Mouse (Mus musculus) hindbrain, embryonic 15.5 days (tissue): ENCODE results near the gene Ndufv2. TPM values are rescaled to one million over a fixed set of nuclear protein-coding genes. Genes with fewer than 3 reads are reported as not detected.
"Not testable (repeated sequence)": the region's sequence is repeated elsewhere in the genome, so short reads cannot be mapped to it uniquely, and the experiment has no call there.

ENCODE experiments used
- ATAC-seq: fragments of 200-750 bp; cut with Nextera tagmentation; 2 replicates; pipeline ENCODE4 v1.8.0; 2017; ENCODE audit warnings: low read depth, moderate number of reproducible peaks, moderate TSS enrichment; ENCODE audit not compliant: low FRiP score
- H3K27ac ChIP-seq: fragments of 300-500 bp; sonication (generic); replicated peaks from 2 replicates; pipeline ENCODE4 v1.5.1; 2015; ENCODE audit warnings: mild to moderate bottlenecking, inconsistent platforms
- H3K27me3 ChIP-seq: fragments of 300-500 bp; sonication (generic); 2 replicates; pipeline ENCODE4 v1.6.1; 2015; ENCODE audit warnings: control low read depth, inconsistent platforms
- H3K36me3 ChIP-seq: fragments of 300-500 bp; sonication (generic); 2 replicates; pipeline ENCODE4 v1.6.1; 2015; ENCODE audit warnings: control low read depth, inconsistent platforms
- H3K4me1 ChIP-seq: fragments of 300-500 bp; sonication (generic); replicated peaks from 2 replicates; pipeline ENCODE4 v1.6.1; 2015; ENCODE audit warnings: control low read depth, inconsistent platforms
- H3K4me2 ChIP-seq: fragments of 300-500 bp; sonication (generic); 2 replicates; pipeline ENCODE4 v1.6.1; 2015; ENCODE audit warnings: moderate library complexity, mild to moderate bottlenecking, inconsistent platforms
- H3K4me3 ChIP-seq: fragments of 300-500 bp; sonication (generic); 2 replicates; pipeline ENCODE4 v1.5.1; 2015; ENCODE audit warnings: mild to moderate bottlenecking, inconsistent platforms
- H3K9ac ChIP-seq: fragments of 300-500 bp; sonication (generic); 2 replicates; pipeline ENCODE4 v1.6.1; 2015; ENCODE audit warnings: inconsistent platforms
- H3K9me3 ChIP-seq: fragments of 300-500 bp; sonication (generic); 2 replicates; pipeline ENCODE4 v1.6.1; 2016; ENCODE audit warnings: control low read depth, inconsistent platforms
- whole genome bisulfite sequencing: fragments of 180-500 bp; shearing (Covaris S2); methylation state at CpG from one replicate; pipeline ENCODE4 v1.1.7; 2015; 5-methylcytosine and 5-hydroxymethylcytosine counted together
- polyA plus RNA-seq: library from polyadenylated mRNA; unstranded; fragments of >200 nt; fragmentation: Nextera tagmentation; extraction: Ambion mirVana; gene quantifications from 2 replicates; pipeline ENCODE4 v1.2.1, GENCODE M21; 2015

Ndufv2 gene
- polyA plus RNA-seq, 1 experiment from 2014 or later, result 375 TPM

DNA sequence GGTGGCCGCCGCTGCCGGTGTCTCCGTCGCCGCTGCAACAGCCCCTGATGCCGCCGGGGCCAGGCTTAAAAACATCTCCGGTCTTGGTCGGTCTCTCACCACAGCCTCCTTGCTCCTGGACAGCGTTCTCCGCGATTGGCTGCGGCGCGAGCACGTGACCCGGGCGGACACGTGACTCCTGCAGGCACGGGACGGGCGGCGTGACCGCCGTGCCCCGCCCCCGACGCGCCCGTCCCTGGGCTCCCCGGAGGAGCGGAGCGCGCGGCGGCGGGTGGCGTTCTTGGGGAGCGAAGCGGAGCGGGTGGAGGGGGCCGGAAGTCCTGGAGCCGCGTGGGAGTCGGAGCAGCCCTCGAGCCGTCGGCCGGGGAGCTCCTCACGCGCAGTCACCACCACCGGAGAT lies 24.4 kb downstream of the Ndufv2 start, which contains the start of gene Ankrd12:
Gene Ankrd12 (minus strand): TSS at position 156 of the 400 bp plus-strand sequence.
- Histone ChIP-seq H3K36me3 (peaks cover 18% of the 10 kb centered on the region), H3K9ac (peak within 1 kb of the TSS; percentile 94), H3K4me1 (peaks cover 30% of the 10 kb centered on the region), H3K27me3 (no peaks in the 10 kb centered on the region), H3K4me3 (peak within 1 kb of the TSS; percentile 92), H3K4me2 (peak within 1 kb of the TSS; percentile 87), H3K27ac (peak within 1 kb of the TSS; percentile 95), H3K9me3 (no peaks in the 10 kb centered on the region)
- under 1% methylated on average over 53 of the region's 53 CpGs for WGBS
- ATAC-seq, result peak; percentile 96

DNA sequence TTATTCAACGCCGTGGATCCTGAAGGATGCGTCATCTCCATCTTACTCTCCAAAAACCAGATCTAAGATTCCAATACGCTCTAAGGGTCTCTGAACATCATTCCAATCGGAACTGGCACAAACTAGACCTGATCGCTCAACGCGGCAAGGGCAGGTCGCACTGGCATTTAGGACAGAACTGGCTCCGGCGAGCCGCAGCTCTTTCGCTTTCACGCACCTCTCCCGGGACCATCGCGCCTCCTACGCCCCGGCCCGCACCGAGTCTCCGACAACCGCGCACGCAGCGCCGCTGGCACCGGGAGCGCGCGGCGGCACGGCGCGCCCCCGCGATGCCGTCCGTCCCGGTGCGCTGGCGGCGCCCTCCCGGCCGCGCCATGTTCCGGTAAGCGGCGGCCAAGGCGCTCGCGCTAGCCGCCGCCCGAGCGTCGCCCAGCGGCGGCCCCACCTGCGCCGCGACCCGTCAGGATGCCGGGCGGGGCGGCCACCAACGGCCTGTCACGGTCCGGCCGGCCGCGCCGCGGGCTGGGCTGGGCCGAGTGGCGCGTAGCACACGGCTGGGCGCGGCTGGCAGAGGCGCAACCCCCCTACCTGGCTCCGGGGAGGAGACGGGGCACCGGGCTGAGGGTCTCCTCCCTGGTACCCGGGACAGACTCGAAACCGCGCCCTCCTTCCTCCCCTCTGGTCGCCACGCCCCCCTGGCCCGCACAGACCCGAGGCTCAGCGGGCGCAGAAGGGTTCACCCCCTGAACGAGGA lies 25.0 kb downstream of the Ndufv2 start:
- Histone ChIP-seq H3K4me2 (peak overlapping the region; percentile 87), H3K4me3 (peak overlapping the region; percentile 92), H3K27me3 (no peaks in the 10 kb centered on the region), H3K27ac (peak overlapping the region; percentile 95), H3K9me3 (no peaks in the 10 kb centered on the region), H3K4me1 (peaks cover 30% of the 10 kb centered on the region), H3K36me3 (peaks cover 15% of the 10 kb centered on the region), H3K9ac (peak overlapping the region; percentile 94)
- peak; percentile 83 for ATAC-seq
- under 1% methylated on average over 74 of the region's 95 CpGs for WGBS

DNA sequence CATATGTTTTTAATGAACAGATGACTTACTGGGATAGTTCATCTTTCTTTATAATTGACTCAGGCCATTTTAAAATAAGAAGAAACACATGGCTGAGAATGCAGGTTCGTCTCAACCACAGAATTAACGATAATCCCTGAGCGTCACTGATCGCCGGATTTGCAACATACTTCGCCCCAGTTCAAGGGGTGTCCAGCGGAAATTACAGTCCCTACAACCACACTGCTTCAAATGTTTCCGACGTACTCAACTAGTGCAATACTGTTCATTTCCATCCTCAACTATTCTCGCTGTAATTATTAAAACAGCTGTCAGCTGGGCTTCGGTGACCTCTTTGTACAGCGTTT lies 25.6 kb downstream of the Ndufv2 start:
- peak overlapping the region; percentile 95 for H3K27ac ChIP-seq
- peaks cover 30% of the 10 kb centered on the region for H3K4me1 ChIP-seq
- H3K9ac ChIP-seq, result peak overlapping the region; percentile 94
- ATAC-seq, result no peak
- peak overlapping the region; percentile 87 for H3K4me2 ChIP-seq
- no peaks in the 10 kb centered on the region for H3K9me3 ChIP-seq
- no peaks in the 10 kb centered on the region for H3K27me3 ChIP-seq
- peaks cover 15% of the 10 kb centered on the region for H3K36me3 ChIP-seq
- peak overlapping the region; percentile 92 for H3K4me3 ChIP-seq
- WGBS, result 5% methylated on average over 12 of the region's 12 CpGs

GRCm38 (mm10) chr17:66073971-66074370 lies 27.4 kb downstream of the Ndufv2 start:
- no peak overlapping the region for H3K4me3 ChIP-seq
- H3K9ac ChIP-seq, result no peak overlapping the region
- no peaks in the 10 kb centered on the region; the same call in 1 of the 2 replicates for H3K36me3 ChIP-seq
- peaks cover 30% of the 10 kb centered on the region for H3K4me1 ChIP-seq
- H3K27ac ChIP-seq, result no peak overlapping the region
- H3K9me3 ChIP-seq, result no peaks in the 10 kb centered on the region
- no peaks in the 10 kb centered on the region for H3K27me3 ChIP-seq
- H3K4me2 ChIP-seq, result no peak overlapping the region
- no peak for ATAC-seq
- 86% methylated on average over 7 of the region's 7 CpGs for WGBS

DNA sequence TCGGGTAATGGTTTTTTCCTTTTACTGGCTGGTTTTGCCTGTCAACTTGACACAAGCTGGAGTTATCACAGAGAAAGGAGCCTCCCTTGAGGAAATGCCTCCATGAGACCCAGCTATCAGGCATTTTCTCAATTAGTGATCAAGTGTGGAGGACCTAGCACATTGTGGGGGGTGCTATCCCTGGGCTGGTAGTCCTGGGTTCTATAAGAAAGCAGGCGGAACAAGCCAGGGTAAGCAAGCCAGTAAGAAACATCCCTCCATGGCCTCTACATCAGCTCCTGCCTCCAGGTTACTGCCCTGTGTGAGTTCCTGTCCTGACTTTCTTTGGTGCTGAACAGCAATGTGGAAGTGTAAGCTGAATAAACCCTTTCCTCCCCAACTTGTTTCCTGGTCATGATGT lies 32.3 kb downstream of the Ndufv2 start:
- not testable (repeated sequence) for H3K36me3 ChIP-seq, H3K9me3 ChIP-seq, H3K4me3 ChIP-seq, H3K9ac ChIP-seq, H3K4me2 ChIP-seq, ATAC-seq, H3K27ac ChIP-seq, H3K4me1 ChIP-seq, H3K27me3 ChIP-seq
- 92% methylated on average over 2 of the region's 2 CpGs for WGBS

DNA sequence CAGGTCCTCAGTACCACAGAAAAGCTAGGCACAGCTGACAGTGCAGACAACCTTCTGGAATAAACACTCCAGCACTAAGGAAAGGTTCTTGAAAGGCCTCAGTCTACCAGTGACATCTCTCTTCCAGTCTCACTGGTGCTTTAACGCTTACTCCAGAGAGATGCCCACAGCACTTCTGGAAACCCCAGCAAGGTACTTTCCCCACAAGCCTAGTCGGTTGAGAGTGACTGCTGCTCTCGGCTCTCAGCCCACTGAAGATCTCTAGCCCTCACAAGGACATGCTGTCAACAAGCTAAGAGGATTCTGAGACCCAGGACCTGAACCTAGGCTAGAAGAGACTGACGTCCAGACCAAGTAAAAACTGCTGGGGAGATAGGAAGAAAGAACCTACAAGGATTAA lies 36.2 kb downstream of the Ndufv2 start:
- H3K4me3 ChIP-seq, result no peak overlapping the region
- 88% methylated on average over 4 of the region's 4 CpGs for WGBS
- H3K9ac ChIP-seq, result no peak overlapping the region
- no peaks in the 10 kb centered on the region for H3K27me3 ChIP-seq
- ATAC-seq, result no peak
- H3K36me3 ChIP-seq, result no peaks in the 10 kb centered on the region
- H3K4me1 ChIP-seq, result peaks cover 7% of the 10 kb centered on the region; the same call in 1 of the 2 replicates
- H3K9me3 ChIP-seq, result no peaks in the 10 kb centered on the region
- H3K27ac ChIP-seq, result no peak overlapping the region
- no peak overlapping the region for H3K4me2 ChIP-seq

GRCm38 (mm10) chr17:66061241-66061938 lies 40.0 kb downstream of the Ndufv2 start:
- Histone ChIP-seq H3K27me3 (no peaks in the 10 kb centered on the region), H3K4me2 (no peak overlapping the region), H3K4me3 (no peak overlapping the region), H3K27ac (no peak overlapping the region), H3K9me3 (no peaks in the 10 kb centered on the region), H3K9ac (no peak overlapping the region), H3K4me1 (no peaks in the 10 kb centered on the region; the same call in 1 of the 2 replicates), H3K36me3 (no peaks in the 10 kb centered on the region)
- WGBS, result 69% methylated on average over 8 of the region's 8 CpGs
- ATAC-seq, result no peak

GRCm38 (mm10) chr17:66058160-66058559 lies 43.2 kb downstream of the Ndufv2 start:
- no peaks in the 10 kb centered on the region for H3K9me3 ChIP-seq
- no peak overlapping the region for H3K27ac ChIP-seq
- no peaks in the 10 kb centered on the region for H3K4me1 ChIP-seq
- no peaks in the 10 kb centered on the region for H3K36me3 ChIP-seq
- H3K27me3 ChIP-seq, result no peaks in the 10 kb centered on the region
- ATAC-seq, result no peak
- no peak overlapping the region for H3K4me2 ChIP-seq
- H3K9ac ChIP-seq, result no peak overlapping the region
- H3K4me3 ChIP-seq, result no peak overlapping the region
- WGBS, result 95% methylated on average over 4 of the region's 4 CpGs

DNA sequence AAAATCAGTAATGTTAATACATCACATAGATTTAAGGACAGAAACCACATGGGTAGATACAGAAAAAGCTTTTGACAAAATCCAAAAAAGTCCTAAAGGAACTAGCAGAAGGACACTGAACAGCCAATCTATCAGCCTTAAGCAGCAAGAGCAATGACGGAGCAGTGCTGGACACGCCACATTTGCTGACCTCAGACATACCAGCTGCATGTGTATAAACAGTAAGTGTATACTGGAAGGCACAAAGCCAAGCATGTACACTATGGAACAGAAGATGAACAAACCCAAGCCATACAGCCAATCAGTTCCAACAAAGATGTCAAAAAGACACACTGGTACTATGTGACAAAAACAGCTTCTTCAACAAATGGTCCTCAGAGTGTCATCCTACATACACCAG lies 44.2 kb downstream of the Ndufv2 start:
- no peak overlapping the region for H3K4me3 ChIP-seq
- H3K27me3 ChIP-seq, result no peaks in the 10 kb centered on the region
- no peak overlapping the region for H3K9ac ChIP-seq
- no peak for ATAC-seq
- WGBS, result 71% methylated on average over 2 of the region's 2 CpGs
- H3K27ac ChIP-seq, result no peak overlapping the region
- no peaks in the 10 kb centered on the region for H3K36me3 ChIP-seq
- H3K4me2 ChIP-seq, result no peak overlapping the region
- no peaks in the 10 kb centered on the region for H3K4me1 ChIP-seq
- no peaks in the 10 kb centered on the region for H3K9me3 ChIP-seq

- ATAC-seq, result no peak
- 0 out of 2 replicates have a peak overlapping the region, but pooled peaks have one; percentile 11 for H3K27ac ChIP-seq
- H3K36me3 ChIP-seq, result peaks cover 13% of the 10 kb centered on the region
- no peaks in the 10 kb centered on the region for H3K27me3 ChIP-seq
- H3K4me1 ChIP-seq, result no peaks in the 10 kb centered on the region
- no peak overlapping the region for H3K4me3 ChIP-seq
- no peaks in the 10 kb centered on the region for H3K9me3 ChIP-seq
- 76% methylated on average over 4 of the region's 4 CpGs for WGBS
- no peak overlapping the region for H3K4me2 ChIP-seq
- H3K9ac ChIP-seq, result no peak overlapping the region
Observed at GRCm38 (mm10) chr17:66053349-66053748, 48.0 kb downstream of the Ndufv2 start.

- no peak for ATAC-seq
- WGBS, result 85% methylated on average over 4 of the region's 4 CpGs
Observed at GRCm38 (mm10) chr17:66048795-66049194, 52.6 kb downstream of the Ndufv2 start.

GRCm38 (mm10) chr17:66048199-66048598 lies 53.2 kb downstream of the Ndufv2 start:
- peaks cover 25% of the 10 kb centered on the region for H3K36me3 ChIP-seq
- H3K4me1 ChIP-seq, result no peaks in the 10 kb centered on the region
- no peak for ATAC-seq
- H3K27me3 ChIP-seq, result no peaks in the 10 kb centered on the region
- H3K9me3 ChIP-seq, result no peaks in the 10 kb centered on the region
- no peak overlapping the region for H3K9ac ChIP-seq
- H3K27ac ChIP-seq, result no peak overlapping the region
- no peak overlapping the region for H3K4me3 ChIP-seq
- WGBS, result 83% methylated on average over 5 of the region's 5 CpGs
- H3K4me2 ChIP-seq, result no peak overlapping the region

More at GRCm38 (mm10) chr17:66048795-66049194, 52.6 kb downstream of the Ndufv2 start:
- Histone ChIP-seq H3K4me2 (no peak overlapping the region), H3K36me3 (peaks cover 25% of the 10 kb centered on the region), H3K4me3 (no peak overlapping the region), H3K9ac (no peak overlapping the region), H3K4me1 (no peaks in the 10 kb centered on the region), H3K9me3 (no peaks in the 10 kb centered on the region), H3K27ac (no peak overlapping the region), H3K27me3 (no peaks in the 10 kb centered on the region)
